Mouse (Mus musculus) layer of hippocampus, adult 11-12 months (tissue): ENCODE results near the gene Ash1l.

ENCODE experiments used
- DNase-seq: peaks from one replicate; pipeline ENCODE4 v3.0.0; 2022; ENCODE audit warnings: low spot score

Ash1l gene

GRCm38 (mm10) chr3:88950576-88951326 is at the start of gene Ash1l, which contains the start of gene Dap3:
Ash1l (plus strand) TSS chr3:88950622.
Dap3 (minus strand) TSS chr3:88951181.
- DNase-seq: peak; percentile 71

GRCm38 (mm10) chr3:88904803-88905202 is 45.6 kb upstream of the Ash1l start:
- no peak for DNase-seq

GRCm38 (mm10) chr3:88905209-88905608 is 45.2 kb upstream of the Ash1l start:
- no peak for DNase-seq

- no peak for DNase-seq
These were observed 44.7 kb upstream of the Ash1l start for GRCm38 (mm10) chr3:88905741-88906140.

- no peak for DNase-seq
These were observed 43.8 kb upstream of the Ash1l start for GRCm38 (mm10) chr3:88906393-88907159.

GRCm38 (mm10) chr3:88912585-88912984 is 37.8 kb upstream of the Ash1l start:
- DNase-seq: no peak

GRCm38 (mm10) chr3:88913511-88914383 is 36.7 kb upstream of the Ash1l start, which contains the start of gene Msto1:
Msto1 (minus strand) TSS chr3:88913999.
- peak; percentile 93 for DNase-seq

GRCm38 (mm10) chr3:88914384-88914810 is 36.0 kb upstream of the Ash1l start:
- DNase-seq: no peak

- DNase-seq: no peak
These were observed 31.4 kb upstream of the Ash1l start for GRCm38 (mm10) chr3:88918981-88919380.

GRCm38 (mm10) chr3:88921411-88921810 is 29.0 kb upstream of the Ash1l start:
- DNase-seq: no peak

- no peak for DNase-seq
These were observed 26.3 kb upstream of the Ash1l start for GRCm38 (mm10) chr3:88923989-88924591.

- no peak for DNase-seq
These were observed 24.8 kb upstream of the Ash1l start for GRCm38 (mm10) chr3:88925651-88926050.

- DNase-seq: no peak
These were observed 20.9 kb upstream of the Ash1l start for GRCm38 (mm10) chr3:88929501-88929900.

- DNase-seq: no peak
These were observed 11.4 kb upstream of the Ash1l start for GRCm38 (mm10) chr3:88939071-88939470.

- DNase-seq: no peak
These were observed 10.7 kb upstream of the Ash1l start for GRCm38 (mm10) chr3:88939749-88940148.

- DNase-seq: no peak
These were observed 8.0 kb upstream of the Ash1l start for GRCm38 (mm10) chr3:88942316-88942880.

GRCm38 (mm10) chr3:88944109-88944508 is 6.3 kb upstream of the Ash1l start:
- no peak for DNase-seq

- DNase-seq: peak; percentile 85
These were observed 441 bp upstream of the Ash1l start for GRCm38 (mm10) chr3:88949786-88950575.

- DNase-seq: no peak
These were observed 942 bp downstream of the Ash1l start for GRCm38 (mm10) chr3:88951327-88951800.

- no peak for DNase-seq
These were observed 2.8 kb downstream of the Ash1l start for GRCm38 (mm10) chr3:88953246-88953645.
